Mouse (Mus musculus): ENCODE measurements around the gene Pde6h. TPM values are rescaled to one million over a fixed set of nuclear protein-coding genes. Genes with fewer than 3 reads are reported as not detected.

Gene Pde6h
- polyA plus RNA-seq, 1 experiment from 2014 or later, result 0.47 TPM

DNA sequence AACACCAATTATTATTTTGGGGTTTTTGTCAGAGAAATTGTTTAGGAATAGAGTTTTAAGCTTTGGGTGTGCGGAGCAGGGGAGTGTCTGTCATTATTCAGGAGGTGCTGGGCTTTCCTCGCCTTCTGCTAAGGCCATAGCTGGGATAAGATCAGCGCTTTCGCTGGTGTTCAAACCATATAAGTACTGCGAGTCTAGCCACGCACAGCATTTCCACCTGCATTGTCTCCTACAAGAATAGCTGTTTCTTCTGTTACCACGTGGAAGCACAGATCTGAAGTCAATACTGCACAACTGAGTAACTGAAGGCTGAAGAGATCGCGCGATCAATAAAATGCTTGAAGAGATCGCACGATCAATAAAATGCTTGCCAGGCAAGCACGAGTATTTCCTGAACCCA, 7.6 kb downstream of the Pde6h start:
- Histone ChIP-seq H3K4me3 (no peak overlapping the region), H3K36me3 (no peaks in the 10 kb centered on the region), H3K9ac (no peak overlapping the region), H3K4me1 (peaks cover 12% of the 10 kb centered on the region), H3K9me3 (no peaks in the 10 kb centered on the region), H3K27ac (peak overlapping the region; percentile 80), H3K4me2 (peak overlapping the region; percentile 41; the same call in 1 of the 2 replicates), H3K27me3 (no peaks in the 10 kb centered on the region)
- 82% methylated on average over 13 of the region's 13 CpGs for WGBS
- ATAC-seq (ENCODE audit: borderline replicate concordance, extremely low read depth, low FRiP score, low TSS enrichment), result no peak

DNA sequence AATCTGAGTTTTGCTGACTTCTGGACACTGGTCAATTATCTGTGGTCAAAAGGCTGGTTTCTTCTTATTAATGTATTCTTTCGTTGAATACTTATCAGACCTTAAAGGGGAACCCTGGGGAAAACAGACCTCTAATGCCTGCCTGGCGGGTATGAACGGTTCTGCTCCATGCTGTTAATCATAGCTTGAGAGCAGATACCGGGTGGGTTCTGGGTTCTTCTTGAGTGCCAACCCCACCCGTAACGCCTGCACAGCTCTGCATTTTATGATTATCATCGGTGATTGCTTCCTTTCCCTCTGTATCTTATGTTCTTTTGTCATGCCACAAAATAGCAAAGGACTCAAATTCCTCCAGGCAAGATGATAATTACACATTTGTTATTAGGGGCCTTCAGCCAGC, 10.4 kb downstream of the Pde6h start:
- no peaks in the 10 kb centered on the region for H3K9me3 ChIP-seq
- ATAC-seq (ENCODE audit: borderline replicate concordance, extremely low read depth, low FRiP score, low TSS enrichment), result no peak
- no peak overlapping the region for H3K9ac ChIP-seq
- no peak overlapping the region for H3K27ac ChIP-seq
- no peaks in the 10 kb centered on the region for H3K27me3 ChIP-seq
- H3K4me1 ChIP-seq, result peaks cover 16% of the 10 kb centered on the region
- 80% methylated on average over 7 of the region's 7 CpGs for WGBS
- H3K4me2 ChIP-seq, result no peak overlapping the region
- no peak overlapping the region for H3K4me3 ChIP-seq
- H3K36me3 ChIP-seq, result no peaks in the 10 kb centered on the region

DNA sequence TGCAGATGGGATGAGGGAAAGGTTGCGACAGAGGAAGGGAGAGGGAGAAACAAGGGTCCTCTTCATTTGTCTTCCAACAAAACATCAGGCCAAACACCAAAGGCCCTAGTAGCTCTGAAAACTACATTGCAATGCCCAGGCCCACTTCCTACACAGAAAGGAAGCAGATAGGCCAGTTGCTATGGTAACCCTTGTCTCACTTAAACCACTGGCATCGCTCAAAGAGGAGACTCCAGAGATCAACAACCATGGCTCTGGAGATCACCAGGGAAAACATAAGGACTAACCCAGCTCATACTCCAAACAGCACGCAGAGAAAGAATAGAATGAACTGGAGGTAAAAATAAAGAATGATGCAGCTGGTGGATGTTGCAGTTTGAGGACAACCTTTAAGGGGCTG, 11.6 kb downstream of the Pde6h start:
- Histone ChIP-seq H3K27ac (no peak overlapping the region), H3K9me3 (no peaks in the 10 kb centered on the region), H3K4me2 (no peak overlapping the region), H3K36me3 (no peaks in the 10 kb centered on the region), H3K27me3 (no peaks in the 10 kb centered on the region), H3K9ac (no peak overlapping the region), H3K4me3 (no peak overlapping the region), H3K4me1 (peaks cover 22% of the 10 kb centered on the region)
- WGBS, result 67% methylated on average over 3 of the region's 3 CpGs
- ATAC-seq (ENCODE audit: borderline replicate concordance, extremely low read depth, low FRiP score, low TSS enrichment), result no peak

DNA sequence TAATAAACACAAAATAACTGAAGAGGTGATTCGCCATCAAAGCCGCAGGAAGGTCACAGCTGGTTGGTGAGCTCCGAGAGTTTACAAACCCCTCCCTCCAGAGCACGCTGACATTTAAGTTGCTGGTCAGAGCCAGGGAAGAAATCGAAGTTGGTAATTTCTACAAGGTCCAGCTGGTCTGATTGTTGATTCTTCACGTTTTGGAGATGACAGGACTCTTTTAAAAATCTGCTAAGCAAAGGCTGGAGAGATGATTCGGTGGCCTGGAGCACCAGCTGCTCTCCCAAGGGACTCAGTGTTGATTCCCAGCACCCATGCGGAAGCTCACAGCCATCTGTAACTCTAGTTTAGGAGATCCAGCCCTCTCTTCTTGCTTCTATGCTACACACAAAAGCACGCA, 12.7 kb downstream of the Pde6h start:
- Histone ChIP-seq H3K4me1 (peaks cover 24% of the 10 kb centered on the region), H3K9me3 (no peaks in the 10 kb centered on the region), H3K27ac (no peak overlapping the region), H3K4me2 (no peak overlapping the region), H3K36me3 (no peaks in the 10 kb centered on the region), H3K4me3 (no peak overlapping the region), H3K9ac (no peak overlapping the region), H3K27me3 (no peaks in the 10 kb centered on the region)
- ATAC-seq (ENCODE audit: borderline replicate concordance, extremely low read depth, low FRiP score, low TSS enrichment), result no peak
- WGBS, result 75% methylated on average over 9 of the region's 9 CpGs

DNA sequence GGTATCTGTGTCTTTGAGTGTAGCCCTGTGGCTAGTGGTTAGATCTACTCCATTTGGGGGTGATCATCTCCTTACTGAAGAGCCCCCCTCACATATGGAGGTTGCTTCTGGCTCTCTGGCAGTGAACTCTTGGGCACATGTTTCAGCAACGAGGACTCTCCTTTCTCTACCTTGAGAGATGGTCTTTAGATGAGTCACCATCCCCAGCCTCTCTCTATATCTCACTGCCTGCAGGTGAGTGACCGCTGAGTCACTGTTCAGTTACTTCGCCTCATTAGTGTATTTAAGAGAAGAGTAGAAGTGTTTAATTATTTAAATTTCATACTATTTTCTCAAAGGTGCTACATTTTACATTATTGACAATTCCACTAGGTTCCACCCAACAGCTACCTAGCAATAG, 13.5 kb downstream of the Pde6h start:
- H3K4me2 ChIP-seq, result no peak overlapping the region
- ATAC-seq (ENCODE audit: borderline replicate concordance, extremely low read depth, low FRiP score, low TSS enrichment), result no peak

DNA sequence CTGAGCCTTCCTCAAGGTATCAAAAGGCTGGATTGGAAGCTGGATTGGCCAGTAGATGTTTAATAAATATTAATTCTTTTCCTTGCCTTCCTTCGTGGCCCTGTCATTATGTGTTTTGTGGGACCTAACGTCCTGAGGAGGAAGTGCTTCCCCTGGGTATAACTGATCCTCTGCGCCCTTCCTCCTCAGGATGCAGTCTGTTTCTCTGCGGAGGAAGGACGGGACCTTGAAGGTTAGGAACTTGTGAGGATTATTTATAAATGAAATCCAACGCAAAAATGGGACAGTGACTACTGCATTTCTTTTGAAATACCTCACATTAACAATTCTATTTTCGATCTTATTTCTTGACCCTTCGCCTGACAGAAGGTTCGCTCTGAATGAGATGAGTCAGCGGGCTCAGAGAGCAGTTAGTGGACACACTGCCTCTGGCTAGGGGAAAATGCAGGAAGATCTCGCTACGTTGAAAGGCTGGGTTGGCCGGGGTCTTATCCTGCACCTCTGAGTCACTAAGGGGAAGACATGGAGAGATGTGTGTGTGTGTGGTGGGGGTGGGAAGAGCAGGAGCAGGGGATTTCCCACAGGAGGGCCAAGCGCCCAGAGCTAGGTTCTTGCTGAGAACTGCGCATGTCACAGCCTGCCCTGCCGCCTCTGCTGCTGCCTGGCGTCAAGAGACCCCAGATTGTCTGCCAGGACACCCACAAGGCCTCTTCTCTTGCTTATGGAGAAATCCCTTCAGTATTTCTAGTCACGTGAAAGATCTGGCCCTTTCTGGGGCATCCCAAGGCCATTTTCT, 14.9 kb downstream of the Pde6h start:
- H3K27ac ChIP-seq, result peak overlapping the region; percentile 60
- H3K36me3 ChIP-seq, result no peaks in the 10 kb centered on the region
- peaks cover 29% of the 10 kb centered on the region for H3K4me1 ChIP-seq
- no peaks in the 10 kb centered on the region for H3K27me3 ChIP-seq
- peak overlapping the region; percentile 16; the same call in 1 of the 2 replicates for H3K4me2 ChIP-seq
- 62% methylated on average over 18 of the region's 18 CpGs for WGBS
- no peaks in the 10 kb centered on the region for H3K9me3 ChIP-seq
- H3K9ac ChIP-seq, result no peak overlapping the region
- no peak overlapping the region for H3K4me3 ChIP-seq
- ATAC-seq (ENCODE audit: borderline replicate concordance, extremely low read depth, low FRiP score, low TSS enrichment), result no peak

More for the DNA sequence above, 13.5 kb downstream of the Pde6h start:
- H3K9ac ChIP-seq, result no peak overlapping the region
- no peaks in the 10 kb centered on the region for H3K36me3 ChIP-seq
- no peak overlapping the region for H3K4me3 ChIP-seq
- peaks cover 26% of the 10 kb centered on the region for H3K4me1 ChIP-seq
- H3K27me3 ChIP-seq, result no peaks in the 10 kb centered on the region
- H3K27ac ChIP-seq, result no peak overlapping the region
- H3K9me3 ChIP-seq, result no peaks in the 10 kb centered on the region
- 88% methylated on average over 3 of the region's 3 CpGs for WGBS

DNA sequence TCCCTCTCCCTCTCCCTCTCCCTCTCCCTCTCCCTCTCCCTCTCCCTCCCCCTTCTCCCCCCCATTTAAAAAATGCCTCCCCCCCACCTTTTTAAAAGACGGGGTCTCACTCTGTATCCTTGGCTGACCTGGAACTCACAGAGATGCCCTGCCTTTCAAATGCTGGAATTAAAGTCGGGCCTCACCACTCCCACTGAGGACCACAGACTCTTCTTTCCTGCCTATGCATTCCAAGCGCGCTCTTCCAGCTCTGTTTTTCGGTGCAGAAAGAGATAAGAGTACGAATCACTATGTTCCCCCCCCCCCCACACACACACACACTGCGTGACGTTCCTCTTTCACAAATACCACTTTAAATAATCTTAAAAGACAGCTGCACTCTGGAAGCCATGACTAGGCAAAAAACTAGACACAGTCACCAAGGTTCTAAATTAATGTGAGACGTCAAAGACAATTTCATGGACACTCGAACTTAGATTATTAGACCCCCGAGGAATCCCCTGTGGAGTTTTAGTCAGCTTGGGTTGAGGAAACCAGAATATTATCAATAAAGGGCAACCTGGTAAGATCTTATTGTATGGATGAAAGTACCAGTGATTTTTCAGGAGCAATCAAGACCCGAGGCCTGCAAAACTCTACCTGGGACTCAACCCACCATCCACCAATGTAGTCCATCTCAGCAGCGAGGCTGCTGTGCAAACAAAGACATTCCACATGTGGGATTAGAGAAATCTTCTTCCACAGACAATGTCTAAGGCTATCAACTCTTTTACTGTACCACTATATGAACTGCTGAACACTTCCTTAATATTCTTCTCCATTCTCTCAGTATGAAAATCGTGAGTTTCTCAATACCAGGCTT, 15.9 kb downstream of the Pde6h start:
- no peak for ATAC-seq (ENCODE audit: borderline replicate concordance, extremely low read depth, low FRiP score, low TSS enrichment)
- Histone ChIP-seq H3K4me2 (no peak overlapping the region), H3K9me3 (no peaks in the 10 kb centered on the region), H3K4me1 (peaks cover 29% of the 10 kb centered on the region), H3K27ac (0 out of 2 replicates have a peak overlapping the region, but pooled peaks have one; percentile 86), H3K4me3 (no peak overlapping the region), H3K9ac (no peak overlapping the region), H3K27me3 (no peaks in the 10 kb centered on the region), H3K36me3 (no peaks in the 10 kb centered on the region)
- WGBS, result 58% methylated on average over 14 of the region's 14 CpGs

DNA sequence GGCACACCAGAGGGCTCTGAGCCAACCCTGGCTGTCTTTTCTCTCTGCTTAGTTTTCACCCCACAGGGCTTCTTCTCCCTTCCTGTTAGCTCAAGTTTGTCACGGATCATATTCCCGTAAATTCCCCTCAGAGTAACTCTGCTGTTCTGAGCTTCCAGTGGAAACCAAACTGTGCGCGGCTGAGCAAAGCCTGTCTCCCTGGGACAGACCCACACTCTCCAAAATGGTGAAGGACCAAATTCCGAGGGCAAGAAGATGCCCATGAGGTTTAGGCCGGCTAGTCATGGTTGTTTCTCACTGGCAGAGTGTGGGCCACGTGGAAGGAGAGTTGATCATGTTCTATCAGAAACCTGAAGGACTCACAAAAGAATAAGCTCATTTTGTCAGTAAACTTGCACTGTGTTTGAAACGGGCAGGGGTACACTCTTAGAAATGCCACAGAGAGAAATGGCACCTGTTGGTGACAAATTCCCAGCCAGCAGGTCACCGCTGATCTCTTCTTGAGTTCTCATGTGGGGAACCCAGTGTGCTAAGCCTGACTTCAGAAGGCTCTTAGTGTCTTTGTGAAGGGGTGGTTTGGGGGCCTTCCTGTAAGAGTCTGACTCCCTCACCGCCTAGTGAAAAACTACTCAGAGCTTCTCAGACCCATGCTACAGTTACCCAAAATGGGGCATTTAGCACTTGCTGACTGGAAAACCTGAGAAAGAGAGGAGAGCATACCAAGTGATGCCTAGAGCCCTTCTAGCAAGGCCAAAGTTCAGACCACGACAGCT, 16.7 kb downstream of the Pde6h start:
- ATAC-seq (ENCODE audit: borderline replicate concordance, extremely low read depth, low FRiP score, low TSS enrichment), result no peak
- Histone ChIP-seq H3K36me3 (no peaks in the 10 kb centered on the region), H3K4me3 (no peak overlapping the region), H3K9me3 (no peaks in the 10 kb centered on the region), H3K27me3 (no peaks in the 10 kb centered on the region), H3K9ac (no peak overlapping the region), H3K4me1 (peaks cover 29% of the 10 kb centered on the region), H3K27ac (peak overlapping the region; percentile 86), H3K4me2 (peak overlapping the region; percentile 21; the same call in 1 of the 2 replicates)
- 69% methylated on average over 11 of the region's 11 CpGs for WGBS

DNA sequence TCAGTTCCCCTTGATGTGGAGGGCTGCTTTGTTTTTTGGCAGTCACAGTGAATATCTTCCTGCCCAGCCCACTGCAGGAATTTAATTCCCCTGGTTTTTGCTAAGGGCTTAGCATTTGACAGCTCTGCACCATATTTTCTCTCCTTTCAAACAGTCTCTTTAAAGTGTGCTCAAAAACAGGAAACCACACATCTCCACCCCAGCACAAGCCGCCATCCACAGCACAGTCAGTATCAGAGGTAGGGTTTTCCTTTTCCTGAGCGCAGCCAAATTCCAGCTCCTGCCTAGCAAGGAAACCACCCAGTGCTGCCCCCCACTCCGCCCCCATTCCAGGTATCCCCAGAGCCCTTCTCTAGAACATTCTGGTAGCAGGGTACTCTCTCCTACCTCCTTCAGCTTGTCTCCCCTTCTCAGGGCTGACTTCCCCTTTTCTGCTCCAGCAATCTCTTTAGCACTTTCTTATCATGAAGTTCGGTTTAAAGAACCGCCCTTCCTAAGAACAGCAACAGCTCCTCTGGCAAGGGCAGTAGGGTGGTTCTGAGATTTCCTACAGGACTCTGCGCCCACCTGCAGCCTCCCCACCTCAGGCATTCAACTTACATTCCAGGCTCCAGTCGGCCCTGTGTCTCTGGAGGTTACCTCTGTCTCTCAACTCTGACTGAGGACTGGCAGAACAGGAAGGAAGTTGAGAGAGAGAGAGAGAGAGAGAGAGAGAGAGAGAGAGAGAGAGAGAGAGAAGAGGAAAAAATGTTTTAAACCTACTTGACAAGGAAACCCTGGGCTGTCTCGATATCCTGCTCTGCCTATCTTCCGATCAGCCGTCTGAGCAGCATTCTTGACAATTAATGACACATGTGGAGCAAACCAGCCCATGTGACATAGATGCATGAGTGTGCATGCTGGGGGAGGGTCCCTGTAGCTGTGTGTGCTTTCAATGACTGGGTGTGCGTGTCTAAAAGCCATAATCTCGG, 17.7 kb downstream of the Pde6h start, which contains the start of gene Arhgdib:
Gene Arhgdib (minus strand): TSS at position 849 of the 971 bp plus-strand sequence.
- Histone ChIP-seq H3K9me3 (no peaks in the 10 kb centered on the region), H3K27ac (peak within 1 kb of the TSS; percentile 86), H3K4me2 (peak within 1 kb of the TSS; percentile 21), H3K27me3 (no peaks in the 10 kb centered on the region), H3K9ac (no peak within 1 kb of the TSS), H3K4me1 (peaks cover 29% of the 10 kb centered on the region), H3K36me3 (no peaks in the 10 kb centered on the region), H3K4me3 (peak within 1 kb of the TSS; percentile 8; the same call in 1 of the 2 replicates)
- peak; percentile 60; the same call in 1 of the 2 replicates for ATAC-seq (ENCODE audit: borderline replicate concordance, extremely low read depth, low FRiP score, low TSS enrichment)
- 15% methylated on average over 12 of the region's 12 CpGs for WGBS

DNA sequence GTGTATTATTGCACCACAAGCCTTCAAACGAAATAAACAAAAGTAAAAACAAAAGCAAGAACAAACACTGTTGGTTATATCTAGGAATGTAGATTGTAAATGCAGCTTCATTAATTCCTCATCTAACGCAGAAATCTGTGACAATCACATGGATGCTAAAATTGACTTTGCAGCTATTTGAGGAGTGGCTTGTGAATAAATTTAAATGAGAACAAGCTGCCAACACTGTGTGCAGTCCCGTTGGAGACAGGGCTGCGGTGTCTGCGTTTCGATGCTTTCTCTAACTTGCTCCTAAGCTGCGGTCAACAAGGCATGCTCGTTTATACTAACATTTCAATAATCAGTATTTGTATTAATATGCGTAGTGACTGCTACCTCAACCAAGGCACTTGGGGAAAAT, 18.6 kb downstream of the Pde6h start:
- Histone ChIP-seq H3K9me3 (no peaks in the 10 kb centered on the region), H3K4me1 (peaks cover 29% of the 10 kb centered on the region), H3K4me3 (no peak overlapping the region), H3K27me3 (no peaks in the 10 kb centered on the region), H3K27ac (no peak overlapping the region), H3K4me2 (no peak overlapping the region), H3K36me3 (no peaks in the 10 kb centered on the region), H3K9ac (no peak overlapping the region)
- ATAC-seq (ENCODE audit: borderline replicate concordance, extremely low read depth, low FRiP score, low TSS enrichment), result no peak
- 77% methylated on average over 9 of the region's 9 CpGs for WGBS

DNA sequence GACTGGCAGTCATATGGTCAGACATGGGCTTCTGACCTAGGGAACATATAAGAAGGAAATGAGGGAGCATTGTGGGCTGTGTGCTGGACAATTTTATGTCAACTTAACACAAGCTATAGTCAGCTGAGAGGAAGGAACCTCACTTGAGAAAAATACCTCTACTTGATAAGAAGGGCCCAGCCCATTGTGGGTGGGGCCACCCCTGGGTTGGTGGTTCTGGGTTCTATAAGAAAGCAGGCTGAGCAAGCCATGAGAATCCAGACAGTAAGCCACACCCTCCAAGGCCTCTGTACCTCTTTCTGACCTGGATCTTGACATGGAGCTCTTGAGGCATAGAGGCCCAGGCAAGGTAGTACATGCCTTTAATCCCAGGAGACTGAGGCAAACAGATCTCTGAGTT, 19.8 kb downstream of the Pde6h start:
- Histone ChIP-seq H3K9ac (no peak overlapping the region), H3K4me2 (no peak overlapping the region), H3K36me3 (no peaks in the 10 kb centered on the region), H3K4me3 (no peak overlapping the region), H3K27me3 (no peaks in the 10 kb centered on the region), H3K9me3 (no peaks in the 10 kb centered on the region), H3K27ac (no peak overlapping the region), H3K4me1 (peaks cover 29% of the 10 kb centered on the region)
- no peak for ATAC-seq (ENCODE audit: borderline replicate concordance, extremely low read depth, low FRiP score, low TSS enrichment)
